Mouse (Mus musculus) cerebellum, adult 9-11 months (tissue): ENCODE data around the gene B9d2.

ENCODE experiments used
- DNase-seq: peaks from one replicate; pipeline ENCODE4 v3.0.0; 2022

The B9d2 gene

DNA sequence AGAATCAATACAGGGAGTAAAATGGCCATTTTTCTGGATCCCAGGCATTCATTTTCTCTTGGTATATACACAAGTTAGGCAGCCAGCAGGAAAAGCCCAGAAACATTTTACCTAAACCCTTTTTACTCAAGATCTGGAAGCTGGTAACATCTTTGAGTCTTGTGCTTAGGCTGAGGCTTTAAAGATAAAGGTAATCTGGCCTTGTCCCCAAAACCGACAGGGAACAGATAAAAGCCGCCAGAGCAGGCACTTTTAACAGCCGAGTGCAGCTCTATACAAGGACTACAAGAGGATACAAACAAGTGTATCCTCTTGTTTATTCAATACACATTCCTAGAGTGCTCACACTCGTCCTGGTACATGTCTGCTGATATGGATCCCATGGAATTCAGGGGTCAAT is 54.4 kb downstream of the B9d2 start:
- DNase-seq, result no peak
